Mouse (Mus musculus): ENCODE results near the gene Kctd5.
"Not testable (repeated sequence)": the region's sequence is repeated elsewhere in the genome, so short reads cannot be mapped to it uniquely, and the experiment has no call there.

Gene Kctd5

DNA sequence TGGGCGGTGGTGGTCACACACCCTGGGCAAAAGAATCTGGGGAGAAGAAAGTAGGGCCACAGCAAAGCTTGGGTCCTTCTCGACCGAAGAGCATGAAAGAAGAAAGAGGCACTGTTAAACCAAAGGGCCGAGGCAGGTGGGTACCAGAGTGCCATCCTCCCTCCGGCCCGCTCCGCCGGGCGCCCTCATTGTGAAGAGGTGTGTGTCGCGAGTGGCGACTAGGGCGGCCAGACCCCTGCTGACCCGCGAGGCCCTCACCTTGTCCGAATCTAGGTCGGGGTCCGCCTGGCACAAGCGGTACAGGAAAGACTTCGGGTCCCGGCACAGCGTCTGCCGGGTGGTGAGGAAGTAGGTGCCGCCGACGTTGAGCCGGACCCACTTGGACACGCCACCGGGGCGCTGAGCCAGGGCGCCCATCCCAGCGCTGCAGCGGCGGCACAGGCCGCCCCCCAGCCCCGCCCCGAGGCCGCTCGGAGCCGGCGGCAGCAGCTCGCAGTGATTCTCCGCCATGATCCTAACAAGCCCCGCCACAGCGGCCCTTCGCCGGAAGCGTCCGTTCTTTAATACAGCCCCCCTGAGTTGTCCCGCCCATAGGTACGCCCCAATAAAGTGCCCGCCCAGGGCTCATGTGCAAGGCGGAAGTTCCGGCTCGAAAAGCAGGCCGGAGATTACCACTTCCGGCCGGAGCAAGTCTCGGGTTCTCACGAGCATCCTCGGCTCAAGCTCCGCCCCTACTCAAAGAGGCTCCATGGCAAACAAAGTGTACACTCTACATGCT is at the start of gene Kctd5:
Gene Kctd5, minus strand, starts transcription at position 567 of the 778 bp plus-strand sequence.
- DNase-seq (ENCODE audit: low read depth, low spot score): peak; percentile 94

DNA sequence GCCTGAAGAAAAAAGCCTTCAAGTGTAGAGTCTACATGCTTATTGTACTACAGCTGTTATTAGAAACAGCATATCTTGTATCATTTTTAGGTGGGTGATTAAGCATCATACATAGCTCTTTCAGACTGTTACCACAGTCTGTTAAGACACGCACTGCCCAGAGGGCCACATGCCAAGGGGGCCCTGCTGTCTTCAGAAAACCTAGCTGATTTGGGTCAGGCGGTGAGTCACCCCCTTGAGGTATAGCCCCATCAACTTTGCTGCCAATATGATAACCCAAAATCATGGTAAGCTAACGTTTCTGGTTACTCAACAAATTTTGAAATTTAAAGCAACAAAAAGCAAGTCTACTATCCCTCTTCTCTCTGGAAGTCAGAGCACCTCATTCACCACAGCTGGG is 46.2 kb upstream of the Kctd5 start:
- no peak for DNase-seq (ENCODE audit: low read depth, low spot score)

DNA sequence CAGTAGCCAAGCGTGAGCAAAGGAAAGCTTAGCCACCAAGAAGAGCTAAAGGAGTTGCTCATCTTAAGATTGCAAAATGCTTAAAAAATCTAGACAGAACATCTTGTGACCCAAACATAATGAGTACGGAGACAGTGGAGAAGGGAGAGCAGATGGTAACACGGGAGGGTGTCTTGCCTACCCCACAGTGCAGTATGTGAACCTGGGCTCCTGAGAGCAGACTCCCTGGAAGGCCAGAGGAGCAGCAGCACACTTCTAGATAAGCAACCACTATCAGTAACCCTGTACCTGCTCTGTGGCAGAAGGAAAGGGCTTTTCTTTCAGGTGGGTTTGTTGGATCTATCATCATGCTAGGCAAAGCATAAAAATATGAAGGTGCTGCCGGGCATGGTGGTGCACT is 39.7 kb upstream of the Kctd5 start:
- no peak for DNase-seq (ENCODE audit: low read depth, low spot score)

DNA sequence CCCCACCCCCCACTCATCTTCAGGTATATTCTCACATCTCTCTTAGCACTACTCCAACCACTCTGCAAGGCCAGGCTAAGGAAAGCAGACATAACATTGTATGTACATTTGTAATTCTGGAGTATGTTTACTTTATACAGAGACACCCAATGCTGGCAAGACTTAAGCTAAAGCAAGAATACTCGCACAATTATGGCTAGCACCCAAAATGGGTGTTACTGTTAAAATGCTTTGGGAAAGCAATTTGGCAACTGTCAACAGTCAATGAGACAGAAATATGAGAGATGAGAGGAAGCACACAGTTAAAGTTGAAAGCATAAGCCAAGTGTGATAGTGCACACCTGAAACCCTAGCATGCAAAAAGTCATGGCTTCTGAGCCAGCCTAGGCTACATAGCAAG is 38.0 kb upstream of the Kctd5 start:
- DNase-seq (ENCODE audit: low read depth, low spot score): no peak

DNA sequence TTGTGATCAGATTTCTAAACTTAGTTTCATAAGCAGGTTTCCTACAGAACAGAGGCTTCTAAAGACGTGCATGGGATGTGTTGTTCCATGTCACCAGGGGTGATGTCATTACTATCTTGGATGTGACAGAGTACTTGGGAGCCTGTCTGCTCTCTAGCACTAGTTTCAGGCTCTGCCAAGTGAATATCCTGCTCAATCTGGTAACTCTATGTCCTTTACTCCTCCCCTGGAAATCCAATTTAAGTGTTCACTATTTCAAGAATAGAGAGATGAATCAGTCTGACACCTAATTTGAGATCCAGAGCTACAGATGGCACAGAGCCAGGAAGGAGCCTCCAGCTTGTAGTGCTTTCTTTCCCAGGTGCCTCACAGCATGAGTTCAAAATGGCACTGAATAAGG is 35.6 kb upstream of the Kctd5 start:
- no peak for DNase-seq (ENCODE audit: low read depth, low spot score)

DNA sequence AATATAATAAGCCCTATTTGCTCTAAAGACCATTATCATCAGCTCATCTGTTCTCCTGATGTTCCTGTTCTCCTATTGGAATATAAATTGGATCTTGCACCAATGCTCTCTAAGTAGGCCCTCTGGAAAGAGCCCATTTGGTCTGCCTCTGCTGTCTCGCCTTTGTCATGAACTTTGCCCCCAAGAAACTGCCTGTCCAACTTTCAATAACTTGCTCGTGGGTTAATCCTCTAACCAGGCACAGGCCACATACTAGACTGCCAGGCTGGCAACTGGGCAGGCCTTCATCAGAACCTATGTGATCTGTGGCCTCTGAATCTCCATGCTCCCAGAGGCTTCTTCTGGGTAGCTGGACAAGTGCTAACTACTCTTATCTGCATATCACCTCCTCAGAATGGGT is 31.8 kb upstream of the Kctd5 start:
- no peak for DNase-seq (ENCODE audit: low read depth, low spot score)

DNA sequence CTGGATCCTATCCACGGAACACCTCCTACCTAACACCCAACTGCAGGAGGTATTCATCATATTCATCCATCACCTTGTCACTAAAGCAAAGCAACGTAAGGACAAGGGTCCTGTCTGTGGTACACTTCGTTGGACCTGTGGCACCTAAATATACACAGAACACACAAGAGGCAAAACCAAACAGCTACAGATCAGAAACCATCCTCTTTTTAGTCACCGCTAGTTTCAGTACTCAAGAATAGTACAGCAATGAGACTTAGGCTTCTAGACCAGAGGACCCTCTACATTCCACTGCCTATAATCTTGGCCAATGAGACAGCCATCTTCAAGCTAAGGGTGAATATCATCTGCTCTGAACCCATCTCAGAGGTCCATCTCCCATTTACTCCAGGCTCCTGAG is 25.1 kb upstream of the Kctd5 start:
- no peak for DNase-seq (ENCODE audit: low read depth, low spot score)

DNA sequence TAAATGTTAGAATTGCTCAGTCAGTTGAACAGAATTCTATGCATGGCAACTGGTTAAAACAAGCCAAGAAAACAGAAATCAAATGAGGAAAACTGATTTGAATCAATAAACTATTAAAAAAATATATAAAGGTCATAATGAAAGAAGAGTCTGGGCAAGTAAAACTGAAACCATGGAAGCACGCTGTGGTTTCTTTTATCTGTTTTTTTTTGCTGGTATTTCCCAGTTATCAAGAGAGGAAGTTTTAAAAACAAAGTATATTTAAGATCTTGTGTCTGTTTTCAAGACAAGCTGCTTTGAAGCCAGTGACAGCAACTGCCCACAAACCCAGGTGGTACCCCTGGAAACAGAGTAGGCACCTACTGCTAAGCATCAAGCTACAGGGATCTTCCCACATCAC is 17.3 kb upstream of the Kctd5 start:
- DNase-seq (ENCODE audit: low read depth, low spot score): no peak

DNA sequence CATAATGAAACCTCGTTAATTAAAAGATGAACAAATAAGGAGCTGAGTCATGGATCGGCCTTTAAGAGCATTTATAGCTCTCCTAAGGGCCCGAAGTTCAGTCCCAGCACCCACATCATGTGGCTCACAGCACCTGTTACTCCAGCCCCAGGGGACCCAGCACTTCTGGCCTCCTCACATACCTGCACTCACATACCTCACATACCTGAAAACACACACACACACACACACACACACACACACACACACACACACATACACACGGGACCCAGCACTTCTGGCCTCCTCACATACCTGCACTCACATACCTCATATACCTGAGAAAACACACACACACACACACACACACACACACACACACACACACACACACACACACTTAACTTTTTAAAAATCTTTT is 13.1 kb upstream of the Kctd5 start:
- not testable (repeated sequence) for DNase-seq (ENCODE audit: low read depth, low spot score)

DNA sequence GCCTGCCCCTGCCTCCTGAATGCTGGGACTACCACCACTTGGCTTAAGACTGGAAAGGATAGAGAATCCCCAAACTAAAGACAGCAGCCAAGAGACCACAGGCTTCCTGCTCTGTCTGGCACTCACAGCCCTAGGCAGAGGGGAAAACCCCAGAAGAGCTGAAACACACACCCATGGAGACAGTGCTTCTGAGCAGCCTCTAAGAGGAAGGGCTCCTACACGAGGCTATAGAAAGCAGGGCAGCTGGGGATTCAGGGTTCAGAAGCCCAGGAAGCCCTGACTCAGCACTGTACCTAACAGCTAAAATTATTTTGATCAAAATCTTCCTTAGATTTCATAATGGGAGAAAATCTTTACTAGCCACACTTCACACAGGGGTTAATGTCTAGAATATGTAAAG is 11.3 kb upstream of the Kctd5 start:
- no peak for DNase-seq (ENCODE audit: low read depth, low spot score)

DNA sequence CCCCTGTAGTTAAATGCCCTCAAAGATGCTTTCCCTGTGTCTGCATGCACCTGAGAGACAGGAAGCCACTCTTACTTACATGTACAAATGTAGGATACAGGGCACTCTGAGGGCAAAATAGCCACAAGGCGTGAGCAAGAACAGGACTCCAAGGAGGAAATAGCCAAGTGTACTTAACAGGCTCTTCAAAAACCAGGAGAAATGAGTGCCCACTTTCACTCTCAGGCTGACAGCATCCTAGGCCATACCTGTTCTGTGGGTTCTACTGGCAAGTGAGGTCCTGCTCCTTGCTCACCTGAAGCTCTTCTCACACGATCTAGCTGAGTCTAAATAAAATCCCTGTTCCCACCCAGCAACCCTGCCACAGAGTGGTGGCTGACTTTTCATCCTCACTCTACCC is 3.8 kb upstream of the Kctd5 start:
- DNase-seq (ENCODE audit: low read depth, low spot score): no peak

DNA sequence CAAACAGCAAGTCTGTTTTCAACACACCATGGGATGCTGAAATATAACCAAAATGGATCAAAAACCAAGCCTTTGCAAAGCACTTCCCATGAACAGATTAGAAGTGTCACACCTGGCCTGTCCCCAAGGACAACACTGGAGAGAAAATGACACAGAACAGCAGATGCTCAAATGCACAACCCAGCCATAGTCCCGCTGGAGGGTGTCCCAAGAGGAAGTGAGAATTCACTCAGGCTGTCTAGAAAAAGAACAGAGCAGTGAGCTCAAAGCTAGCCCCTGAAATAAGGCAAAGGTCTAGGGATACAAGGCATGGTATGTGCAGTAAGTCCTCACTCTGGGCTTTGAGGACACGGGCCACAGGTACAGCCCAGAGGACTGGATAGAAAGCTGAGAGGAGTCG is 3.8 kb downstream of the Kctd5 start:
- no peak for DNase-seq (ENCODE audit: low read depth, low spot score)

DNA sequence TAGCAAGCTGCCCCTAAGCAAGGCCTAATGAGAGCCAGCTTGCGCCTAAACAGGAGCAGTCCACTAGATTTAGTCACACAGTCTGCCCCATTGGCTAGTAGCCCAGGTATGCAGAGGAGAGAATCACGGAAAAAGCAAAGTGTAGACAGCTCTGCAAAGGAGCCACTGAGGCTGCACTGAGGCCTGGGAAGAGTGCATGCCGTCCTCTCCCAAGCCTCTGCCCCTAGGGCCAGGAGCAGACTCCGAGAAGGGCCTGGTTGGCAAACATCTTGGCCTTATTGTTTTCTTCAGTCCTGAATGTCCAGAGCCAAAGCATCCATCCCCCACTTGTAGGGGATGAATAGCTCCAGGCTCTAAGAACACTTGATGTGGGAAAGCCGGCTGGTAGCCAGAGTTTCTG is 5.0 kb downstream of the Kctd5 start:
- no peak for DNase-seq (ENCODE audit: low read depth, low spot score)

DNA sequence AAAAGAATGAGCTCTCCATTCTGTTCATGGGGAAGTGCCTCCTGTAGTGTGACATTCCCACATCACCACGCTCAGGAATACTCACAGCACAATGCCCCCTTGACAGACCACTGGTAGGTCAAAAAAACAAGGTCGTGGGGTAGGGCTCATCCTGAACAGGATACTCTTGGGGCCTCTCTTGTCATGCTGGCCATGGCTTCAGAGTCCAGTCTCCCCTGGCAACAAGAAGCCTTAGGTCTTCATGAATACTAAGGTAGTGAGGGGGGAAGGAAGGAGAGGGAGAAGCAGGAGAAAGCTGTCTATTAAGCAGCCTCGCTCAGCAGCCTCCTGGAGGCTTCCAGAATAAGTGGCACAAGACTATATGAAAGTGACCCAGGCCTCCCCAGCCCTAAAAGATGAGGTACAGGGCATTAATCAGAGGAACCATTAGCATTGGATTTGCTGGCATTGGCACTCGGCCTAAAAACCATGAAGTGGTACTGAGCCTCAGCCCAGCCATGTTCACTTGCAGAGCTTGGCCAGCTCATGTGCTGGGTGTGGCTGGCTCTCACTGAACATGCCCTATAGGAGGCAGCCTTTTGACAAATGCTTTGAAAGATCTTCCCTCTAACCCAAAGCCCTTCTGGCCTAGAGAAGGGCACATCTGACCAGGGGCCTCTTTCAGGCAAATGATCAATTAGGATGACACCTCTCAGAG is 10.7 kb downstream of the Kctd5 start:
- no peak for DNase-seq (ENCODE audit: low read depth, low spot score)

DNA sequence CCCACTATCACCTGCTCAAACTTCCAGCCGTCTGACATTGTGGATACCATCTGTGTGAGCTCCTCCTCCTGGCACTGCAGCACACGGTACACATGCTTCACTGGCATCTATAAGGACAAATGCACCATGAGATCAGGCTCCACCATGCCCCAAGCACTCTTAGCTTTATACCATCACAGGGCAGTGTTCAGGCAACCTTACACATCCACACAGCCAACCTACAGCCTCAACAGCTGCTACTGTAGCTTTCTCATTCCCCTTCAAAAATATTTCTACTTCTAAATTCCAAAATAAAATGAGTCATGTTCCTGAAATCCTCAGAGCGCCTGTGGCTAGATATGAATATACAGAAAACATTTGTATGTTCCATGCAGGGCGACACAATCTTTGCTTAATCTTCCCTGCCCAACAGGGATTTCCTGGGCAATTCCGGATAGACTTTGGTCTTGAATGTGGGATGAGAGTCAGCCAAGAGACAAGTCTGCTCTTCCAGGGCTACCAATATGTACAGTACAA is 15.5 kb downstream of the Kctd5 start:
- DNase-seq (ENCODE audit: low read depth, low spot score): no peak

DNA sequence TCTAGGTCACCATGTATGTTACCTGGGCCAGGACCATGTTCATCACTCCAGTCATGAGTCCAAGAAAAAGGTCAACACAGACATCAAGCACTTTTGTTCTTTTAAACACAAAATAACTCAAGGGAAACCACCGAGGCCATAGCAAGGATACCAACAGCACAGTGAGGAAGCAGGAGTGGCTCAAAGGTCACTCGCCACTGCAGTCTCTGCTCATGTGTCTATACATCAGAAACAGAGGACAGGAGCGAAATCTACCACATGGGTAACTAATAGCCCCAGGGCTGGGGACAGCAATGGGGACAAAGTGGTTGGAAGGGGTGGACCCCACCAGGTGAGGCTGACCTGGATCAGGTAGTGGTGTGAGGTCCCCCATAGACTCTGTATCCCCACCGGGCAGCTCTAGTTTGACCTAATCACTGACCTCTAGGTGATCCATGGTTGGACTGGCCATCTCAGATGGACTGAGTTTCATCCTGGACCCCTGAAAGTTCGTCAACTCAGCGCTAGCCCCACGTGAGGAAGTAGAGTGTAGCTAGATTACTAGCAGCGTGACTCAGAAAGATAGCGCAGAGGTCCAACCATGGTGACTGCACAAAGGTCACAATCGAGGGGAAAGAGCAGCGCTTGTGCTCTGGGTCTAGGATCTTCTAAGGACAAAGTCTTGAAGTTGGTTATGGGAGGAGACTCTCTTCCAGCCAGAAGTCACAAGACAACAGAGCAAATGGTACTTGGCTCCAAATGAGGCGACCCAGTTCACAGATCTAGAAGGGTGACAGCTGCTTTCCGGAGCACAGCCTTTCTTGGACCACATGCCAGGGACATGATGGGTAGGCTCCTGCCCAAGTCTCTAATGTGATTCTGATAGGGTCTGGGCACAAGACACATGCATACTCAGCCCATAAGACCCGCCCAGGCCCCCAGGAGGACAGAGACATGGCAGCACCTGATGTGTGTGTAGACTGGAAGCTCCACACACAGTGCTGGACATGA is 16.4 kb downstream of the Kctd5 start:
- DNase-seq (ENCODE audit: low read depth, low spot score): no peak

DNA sequence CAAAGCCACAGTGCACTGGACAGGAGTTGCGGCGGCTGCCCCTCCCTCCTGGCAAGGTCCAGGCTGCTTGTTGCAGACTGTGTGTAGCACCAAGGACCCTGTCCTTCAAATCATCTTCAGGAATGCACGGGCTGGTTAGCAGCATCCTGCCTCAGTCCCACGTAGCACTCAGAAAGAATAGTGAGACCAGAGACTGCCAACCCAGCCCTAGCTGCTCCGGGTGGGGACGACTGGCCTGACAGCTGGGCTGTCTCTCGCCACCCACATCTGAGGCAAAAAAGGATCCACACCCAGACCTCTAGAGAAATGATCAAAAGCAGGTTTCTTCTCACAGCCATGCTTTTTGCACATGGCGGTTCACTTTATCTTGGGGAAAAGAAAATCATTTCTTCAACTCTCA is 24.3 kb downstream of the Kctd5 start:
- DNase-seq (ENCODE audit: low read depth, low spot score): no peak

DNA sequence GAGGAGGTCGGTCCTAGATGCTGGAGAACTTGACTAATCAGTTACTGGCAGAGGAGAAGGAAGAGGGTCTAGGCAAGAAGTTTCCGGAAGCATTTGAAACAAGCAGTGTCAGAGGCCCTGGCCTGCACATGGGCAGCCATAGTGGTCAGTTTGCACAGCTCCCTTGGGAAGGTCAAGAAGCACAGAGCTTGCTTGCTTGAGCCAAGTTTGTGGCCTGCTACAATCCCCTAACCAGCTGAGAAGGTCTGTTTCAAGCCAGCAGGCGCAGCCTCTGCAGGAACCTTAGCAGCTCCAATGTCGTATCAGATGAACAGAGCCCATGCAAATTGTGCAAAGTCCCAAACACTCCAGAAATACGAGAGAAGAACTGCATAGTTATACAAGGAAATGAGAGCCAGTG is 25.2 kb downstream of the Kctd5 start:
- DNase-seq (ENCODE audit: low read depth, low spot score): no peak

DNA sequence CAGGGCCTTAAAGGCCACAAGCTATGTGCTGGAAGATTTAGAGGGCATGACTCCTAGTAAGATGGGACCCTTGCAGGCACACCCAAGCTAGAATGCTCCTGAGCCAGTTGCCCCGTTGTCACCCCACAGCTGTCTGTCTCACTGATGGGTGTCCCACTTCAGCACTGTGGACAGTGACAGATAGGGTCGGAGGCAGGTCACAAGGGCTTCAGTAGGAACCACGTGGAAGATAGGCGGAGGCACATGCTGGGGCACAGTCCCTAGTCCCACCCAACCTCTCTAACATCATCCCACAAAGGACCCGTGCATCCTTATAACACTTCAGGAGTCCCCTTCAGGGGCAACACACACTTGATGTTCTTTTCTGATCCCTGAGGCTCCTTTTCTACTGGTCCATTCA is 27.3 kb downstream of the Kctd5 start:
- DNase-seq (ENCODE audit: low read depth, low spot score): no peak

DNA sequence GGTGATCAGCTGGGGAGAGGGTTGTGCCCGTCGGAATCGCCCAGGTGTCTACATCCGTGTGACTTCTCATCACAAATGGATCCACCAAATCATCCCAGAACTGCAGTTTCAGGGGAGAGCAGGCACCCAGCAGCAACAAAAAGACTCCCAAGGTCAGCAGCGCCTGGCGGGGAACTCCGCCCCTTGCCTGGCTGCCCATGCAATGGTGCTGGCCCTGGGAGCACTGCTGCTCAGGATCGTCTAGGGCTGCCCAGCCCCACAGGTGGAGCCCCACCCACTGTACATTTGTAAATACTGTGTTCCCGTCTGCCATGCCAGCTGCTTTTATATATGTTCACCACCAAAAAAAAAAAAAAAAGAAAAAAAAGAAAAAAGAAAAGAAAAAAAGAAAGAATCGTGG is 27.7 kb downstream of the Kctd5 start:
- DNase-seq (ENCODE audit: low read depth, low spot score): no peak

DNA sequence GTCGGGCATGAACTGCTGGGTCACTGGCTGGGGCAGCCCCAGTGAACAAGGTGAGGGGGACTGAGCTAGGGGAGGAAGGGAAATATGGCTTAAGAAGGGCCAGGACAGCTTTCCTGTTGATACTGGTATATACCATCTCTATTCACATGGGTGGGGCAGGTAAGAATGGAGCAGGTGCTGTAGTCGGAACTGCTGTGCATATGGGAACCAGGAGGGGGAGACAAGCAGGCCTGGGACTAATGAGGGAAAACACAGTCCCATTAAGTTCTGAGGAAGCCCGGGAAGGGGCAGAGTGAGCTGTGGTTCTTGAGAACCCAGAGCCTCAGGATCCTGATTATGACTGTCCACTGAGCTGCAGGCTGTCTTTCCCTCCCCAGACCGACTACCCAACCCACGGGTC is 28.8 kb downstream of the Kctd5 start:
- DNase-seq (ENCODE audit: low read depth, low spot score): no peak

DNA sequence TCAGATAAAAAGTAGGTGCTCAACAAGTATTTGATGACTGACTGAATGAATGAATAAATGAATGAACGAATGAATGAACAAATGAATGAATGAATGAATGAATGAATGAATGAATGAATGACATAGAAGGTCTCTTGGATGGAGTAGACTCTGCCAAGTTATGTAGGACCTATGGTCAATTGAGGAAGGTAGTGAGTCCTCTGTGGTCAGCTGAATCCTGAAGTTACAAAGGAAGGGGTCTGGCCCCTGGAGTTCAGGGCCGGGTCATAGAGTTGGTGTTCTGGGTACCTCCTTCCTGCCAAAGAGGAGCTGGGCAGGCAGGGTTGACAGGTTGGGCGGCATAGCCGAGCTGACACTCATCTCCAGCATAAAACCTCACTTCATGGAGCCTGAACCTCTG is 35.4 kb downstream of the Kctd5 start, which contains the start of gene Prss27:
Gene Prss27, plus strand, starts transcription at position 301 of the 400 bp plus-strand sequence.
- DNase-seq (ENCODE audit: low read depth, low spot score): no peak
